In genomic region chr3:38820787-38821186, GRCm38 (mm10) we compare ENCODE assay signal across 9 mouse cellular contexts.
DNase-seq lines count a peak whose midpoint lies in the region; ATAC-seq lines count a peak whose summit lies in the region.
"Had no signal": no experiment of that assay in that cellular context is flagged by ENCODE, and none has a peak within 500 bp of the region (broad histone marks: within the 10 kb centered on the region; RNA-seq: fewer than 3 reads in every experiment).

No protein-coding gene starts in this region.

- no peak overlapping the region for H3K4me3 ChIP-seq in limb, embryonic 11.5 days (ENCODE audit: low read depth, low read length)
- no peak overlapping the region for H3K4me3 ChIP-seq in limb, embryonic 10.5 days
- no peak overlapping the region for H3K4me3 ChIP-seq in embryonic facial prominence, embryonic 14.5 days (ENCODE audit: low read depth, low read length)
- no peak overlapping the region for H3K4me3 ChIP-seq in limb, embryonic 12.5 days (replicated peaks)
- no peak overlapping the region for H3K4me3 ChIP-seq in stomach, embryonic 14.5 days (ENCODE audit: low read depth, low read length)
- H3K4me3 ChIP-seq in heart, embryonic 10.5 days = no peak overlapping the region

- no peaks in the 10 kb centered on the region for H3K36me3 ChIP-seq in limb, embryonic 11.5 days (ENCODE audit: control insufficient read depth, insufficient read depth, low read length)
- H3K36me3 ChIP-seq in limb, embryonic 10.5 days = no peaks in the 10 kb centered on the region
- no peaks in the 10 kb centered on the region for H3K36me3 ChIP-seq in embryonic facial prominence, embryonic 14.5 days (ENCODE audit: control insufficient read depth, insufficient read depth, low read length)
- H3K36me3 ChIP-seq in limb, embryonic 12.5 days = no peaks in the 10 kb centered on the region
- no peaks in the 10 kb centered on the region for H3K36me3 ChIP-seq in stomach, embryonic 14.5 days (ENCODE audit: control insufficient read depth, insufficient read depth, low read length)
- no peaks in the 10 kb centered on the region for H3K36me3 ChIP-seq in heart, embryonic 10.5 days

- H3K4me2 ChIP-seq in limb, embryonic 11.5 days (ENCODE audit: low read depth, severe bottlenecking) = no peak overlapping the region
- peak overlapping the region; percentile 10; the same call in 1 of the 2 replicates for H3K4me2 ChIP-seq in embryonic facial prominence, embryonic 14.5 days (ENCODE audit: low read depth, low read length)
- no peak overlapping the region for H3K4me2 ChIP-seq in limb, embryonic 12.5 days
- 0 out of 2 replicates have a peak overlapping the region, but pooled peaks have one; percentile 8 for H3K4me2 ChIP-seq in stomach, embryonic 14.5 days (replicated peaks; ENCODE audit: low read depth, low read length)

- peak; percentile 26 for DNase-seq in limb, embryonic 11.5 days (ENCODE audit: low spot score)
- no peak for DNase-seq in limb, embryonic 10.5 days (ENCODE audit: low spot score)
- no peak for DNase-seq in embryonic facial prominence, embryonic 14.5 days (ENCODE audit: low spot score)
- no peak for DNase-seq in heart, embryonic 10.5 days (ENCODE audit: low spot score)
- DNase-seq in frontal cortex, postnatal 10 days (ENCODE audit: low spot score in 2 of 2) = no peak
- DNase-seq: kidney, adult 2 months; spleen, adult 18-20 months had no signal

- 57% methylated on average over 9 of the region's 9 CpGs for WGBS in limb, embryonic 11.5 days
- WGBS in limb, embryonic 10.5 days = 61% methylated on average over 9 of the region's 9 CpGs
- 40% methylated on average over 9 of the region's 9 CpGs for WGBS in embryonic facial prominence, embryonic 14.5 days
- 46% methylated on average over 9 of the region's 9 CpGs for WGBS in limb, embryonic 12.5 days
- 33% methylated on average over 9 of the region's 9 CpGs for WGBS in stomach, embryonic 14.5 days
- 66% methylated on average over 9 of the region's 9 CpGs for WGBS in heart, embryonic 10.5 days

- no peaks in the 10 kb centered on the region for H3K9me3 ChIP-seq in limb, embryonic 11.5 days (ENCODE audit: control insufficient read depth, low read length)
- no peaks in the 10 kb centered on the region for H3K9me3 ChIP-seq in limb, embryonic 10.5 days (replicated peaks)
- H3K9me3 ChIP-seq in embryonic facial prominence, embryonic 14.5 days (ENCODE audit: control insufficient read depth, low read length) = no peaks in the 10 kb centered on the region
- H3K9me3 ChIP-seq in limb, embryonic 12.5 days = no peaks in the 10 kb centered on the region
- H3K9me3 ChIP-seq in stomach, embryonic 14.5 days (ENCODE audit: control insufficient read depth, low read depth, low read length) = no peaks in the 10 kb centered on the region
- no peaks in the 10 kb centered on the region for H3K9me3 ChIP-seq in heart, embryonic 10.5 days

- no peaks in the 10 kb centered on the region for H3K27me3 ChIP-seq in limb, embryonic 11.5 days (ENCODE audit: control insufficient read depth, insufficient read depth, low read length)
- no peaks in the 10 kb centered on the region for H3K27me3 ChIP-seq in limb, embryonic 10.5 days (ENCODE audit: low read depth, poor library complexity, severe bottlenecking)
- no peaks in the 10 kb centered on the region for H3K27me3 ChIP-seq in embryonic facial prominence, embryonic 14.5 days (replicated peaks; ENCODE audit: control insufficient read depth, insufficient read depth, low read length)
- no peaks in the 10 kb centered on the region for H3K27me3 ChIP-seq in limb, embryonic 12.5 days
- no peaks in the 10 kb centered on the region for H3K27me3 ChIP-seq in stomach, embryonic 14.5 days (ENCODE audit: control insufficient read depth, insufficient read depth, low read length)
- no peaks in the 10 kb centered on the region for H3K27me3 ChIP-seq in heart, embryonic 10.5 days (ENCODE audit: insufficient read depth, poor library complexity, severe bottlenecking)

- no peak for ATAC-seq in limb, embryonic 11.5 days (ENCODE audit: insufficient number of reproducible peaks, low FRiP score, low TSS enrichment, low read depth)
- ATAC-seq in embryonic facial prominence, embryonic 14.5 days (ENCODE audit: low read depth) = peak; percentile 70; the same call in 1 of the 2 replicates
- peak; percentile 31; the same call in 1 of the 2 replicates for ATAC-seq in limb, embryonic 12.5 days (ENCODE audit: insufficient number of reproducible peaks, insufficient read depth, low FRiP score, low TSS enrichment, low read depth)
- ATAC-seq in stomach, embryonic 14.5 days (ENCODE audit: insufficient number of reproducible peaks, insufficient read depth, low FRiP score, low read depth) = no peak

- H3K9ac ChIP-seq in limb, embryonic 11.5 days (ENCODE audit: low read length) = no peak overlapping the region
- no peak overlapping the region for H3K9ac ChIP-seq in embryonic facial prominence, embryonic 14.5 days (ENCODE audit: low read depth, low read length)
- no peak overlapping the region for H3K9ac ChIP-seq in limb, embryonic 12.5 days (replicated peaks)
- H3K9ac ChIP-seq in stomach, embryonic 14.5 days (replicated peaks; ENCODE audit: low read depth, low read length) = no peak overlapping the region

- no peak overlapping the region for H3K27ac ChIP-seq in limb, embryonic 11.5 days (replicated peaks; ENCODE audit: low read depth, low read length)
- H3K27ac ChIP-seq in limb, embryonic 10.5 days = no peak overlapping the region
- H3K27ac ChIP-seq in embryonic facial prominence, embryonic 14.5 days (replicated peaks; ENCODE audit: low read depth, low read length) = no peak overlapping the region
- H3K27ac ChIP-seq in limb, embryonic 12.5 days = no peak overlapping the region
- H3K27ac ChIP-seq in stomach, embryonic 14.5 days (ENCODE audit: low read length) = no peak overlapping the region
- no peak overlapping the region; the same call in 1 of the 2 replicates for H3K27ac ChIP-seq in heart, embryonic 10.5 days

- H3K4me1 ChIP-seq in limb, embryonic 11.5 days (ENCODE audit: control insufficient read depth, insufficient read depth, low read length) = no peaks in the 10 kb centered on the region
- peaks cover 13% of the 10 kb centered on the region for H3K4me1 ChIP-seq in limb, embryonic 10.5 days
- peaks cover 8% of the 10 kb centered on the region for H3K4me1 ChIP-seq in embryonic facial prominence, embryonic 14.5 days (ENCODE audit: control insufficient read depth, insufficient read depth, low read length)
- peaks cover 10% of the 10 kb centered on the region for H3K4me1 ChIP-seq in limb, embryonic 12.5 days (replicated peaks)
- peaks cover 7% of the 10 kb centered on the region; the same call in 1 of the 2 replicates for H3K4me1 ChIP-seq in stomach, embryonic 14.5 days (ENCODE audit: control insufficient read depth, insufficient read depth, low read length)
- peaks cover 3% of the 10 kb centered on the region for H3K4me1 ChIP-seq in heart, embryonic 10.5 days

Comparison
In these comparisons a context has a peak if more than half of its experiments do, and no peak if none do; other contexts are left out.
1. ATAC-seq: peak in embryonic facial prominence, embryonic 14.5 days (single experiment) and limb, embryonic 12.5 days (single experiment); none in limb, embryonic 11.5 days (single experiment) and stomach, embryonic 14.5 days (single experiment).
2. H3K4me2 ChIP-seq: peak in embryonic facial prominence, embryonic 14.5 days (single experiment) and stomach, embryonic 14.5 days (single experiment); none in limb, embryonic 11.5 days (single experiment) and limb, embryonic 12.5 days (single experiment).